Mouse (Mus musculus) ES-Bruce4 (cell line): ENCODE measurements around the gene Tmem132c.

Experiments used
- CTCF ChIP-seq: IDR thresholded peaks from one replicate; pipeline ENCODE4 v1.8.1; 2011; ENCODE audit warnings: low read depth, low read length
- EP300 ChIP-seq: IDR thresholded peaks from 2 replicates; pipeline ENCODE4 v1.6.1; 2011; ENCODE audit warnings: low read depth, low read length; ENCODE audit not compliant: insufficient read depth
- POLR2A ChIP-seq: IDR thresholded peaks from one replicate; pipeline ENCODE4 v1.8.1; 2011; ENCODE audit warnings: low read length; ENCODE audit not compliant: insufficient read depth

DNA sequence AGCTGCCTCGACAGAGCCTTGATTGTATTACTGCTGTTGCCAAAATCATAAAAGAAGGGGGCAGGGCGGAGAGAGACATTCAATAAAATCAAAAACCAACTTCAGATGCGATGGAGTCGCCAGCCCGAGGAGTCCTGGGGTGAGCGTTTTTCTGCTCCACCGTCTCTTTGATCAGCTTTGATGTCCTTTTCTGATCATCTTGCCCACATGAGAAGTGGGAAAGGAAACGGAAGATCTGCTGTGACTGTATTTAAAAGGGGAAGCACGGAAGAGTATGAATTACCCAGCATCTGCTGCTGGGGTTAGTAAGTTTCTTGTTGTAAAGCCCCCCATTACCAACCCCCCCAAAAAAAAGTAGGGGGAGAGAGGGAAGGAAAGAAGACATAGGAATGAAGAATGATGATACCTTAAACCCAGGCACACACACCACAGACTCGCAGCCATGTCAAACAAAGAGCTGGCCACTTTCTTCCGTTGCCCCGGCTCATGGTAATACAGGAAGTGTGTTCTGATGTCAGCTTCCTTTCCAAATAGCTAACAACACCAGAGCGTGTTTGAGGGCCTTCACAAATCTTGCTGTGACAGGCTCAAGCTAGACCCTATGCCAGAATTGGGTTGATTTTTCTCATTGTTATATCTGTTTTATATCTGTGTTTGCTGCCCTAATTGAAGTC is 243.3 kb downstream of the Tmem132c start:
- no peak for TF ChIP-seq EP300
- no peak for TF ChIP-seq CTCF
- no peak for TF ChIP-seq POLR2A
